Mouse (Mus musculus) lung, postnatal 0 days (tissue): Measurements from ENCODE around the gene Zmynd8.

Experiments
- CTCF ChIP-seq: IDR thresholded peaks from 2 replicates; pipeline ENCODE4 v1.5.1; 2016; ENCODE audit warnings: antibody characterized with exemption, mild to moderate bottlenecking
- EP300 ChIP-seq: IDR thresholded peaks from 2 replicates; pipeline ENCODE4 v1.6.1; 2016; ENCODE audit warnings: antibody characterized with exemption, mild to moderate bottlenecking, control low read depth

- TF ChIP-seq CTCF (no peak), EP300 (no peak)
Observed at GRCm38 (mm10) chr2:165896171-165896570, 2.6 kb downstream of the Zmynd8 start.
